Mouse (Mus musculus) lung, postnatal 36 days (tissue): ENCODE data around the gene Itprip.
A peak's percentile ranks its signal among the peaks of the same experiment; 100 is the strongest.

Source experiments
- DNase-seq: peaks from one replicate; pipeline ENCODE4 v3.0.0; 2022; ENCODE audit warnings: mixed read lengths

The Itprip gene

GRCm38 (mm10) chr19:47913344-47913743 is 5.8 kb downstream of the Itprip start:
- no peak for DNase-seq

- DNase-seq, result no peak
Measured at GRCm38 (mm10) chr19:47910751-47911150, 8.3 kb downstream of the Itprip start.

GRCm38 (mm10) chr19:47910117-47910618 is 8.9 kb downstream of the Itprip start:
- no peak for DNase-seq

- DNase-seq, result peak; percentile 69
Measured at GRCm38 (mm10) chr19:47909387-47910116, 9.5 kb downstream of the Itprip start.

- DNase-seq, result no peak
Measured at GRCm38 (mm10) chr19:47908961-47909371, 10.1 kb downstream of the Itprip start.

- no peak for DNase-seq
Measured at GRCm38 (mm10) chr19:47907596-47907995, 11.5 kb downstream of the Itprip start.

- peak; percentile 49 for DNase-seq
Measured at GRCm38 (mm10) chr19:47905603-47906002, 13.5 kb downstream of the Itprip start.

- no peak for DNase-seq
Measured at GRCm38 (mm10) chr19:47905081-47905480, 14.0 kb downstream of the Itprip start.

GRCm38 (mm10) chr19:47903679-47904078 is 15.4 kb downstream of the Itprip start:
- no peak for DNase-seq

GRCm38 (mm10) chr19:47902316-47903201 is 16.5 kb downstream of the Itprip start:
- DNase-seq, result peak; percentile 56

GRCm38 (mm10) chr19:47900558-47900957 is 18.5 kb downstream of the Itprip start:
- no peak for DNase-seq

GRCm38 (mm10) chr19:47900012-47900411 is 19.1 kb downstream of the Itprip start:
- DNase-seq, result no peak

- no peak for DNase-seq
Measured at GRCm38 (mm10) chr19:47898472-47899079, 20.5 kb downstream of the Itprip start.

- no peak for DNase-seq
Measured at GRCm38 (mm10) chr19:47893092-47893491, 26.0 kb downstream of the Itprip start.

GRCm38 (mm10) chr19:47891562-47892312 is 27.4 kb downstream of the Itprip start:
- peak; percentile 54 for DNase-seq

GRCm38 (mm10) chr19:47890489-47891130 is 28.5 kb downstream of the Itprip start:
- DNase-seq, result no peak

GRCm38 (mm10) chr19:47888037-47888436 is 31.1 kb downstream of the Itprip start:
- DNase-seq, result peak; percentile 37

GRCm38 (mm10) chr19:47887417-47887816 is 31.7 kb downstream of the Itprip start:
- peak; percentile 44 for DNase-seq

GRCm38 (mm10) chr19:47886617-47887016 is 32.5 kb downstream of the Itprip start:
- peak; percentile 82 for DNase-seq

- DNase-seq, result no peak
Measured at GRCm38 (mm10) chr19:47885886-47886285, 33.2 kb downstream of the Itprip start.

GRCm38 (mm10) chr19:47885191-47885743 is 33.8 kb downstream of the Itprip start:
- DNase-seq, result peak; percentile 71
